Mouse (Mus musculus): ENCODE results near the gene Dgki. TPM values are rescaled to one million over a fixed set of nuclear protein-coding genes. Genes with fewer than 3 reads are reported as not detected.

Dgki gene
- polyA plus RNA-seq, 1 experiment = 0.20 TPM

- H3K36me3 ChIP-seq (ENCODE audit: control insufficient read depth, insufficient read depth, low read length) = no peaks in the 10 kb centered on the region
- TF ChIP-seq POLR2A (IDR thresholded peaks at IDR 0.05; ENCODE audit: low read depth, low read length) (no peak), CTCF (IDR thresholded peaks at IDR 0.05; ENCODE audit: extremely low read depth, insufficient read length, insufficient replicate concordance, low read depth, low read length) (no peak)
These were observed 99.1 kb downstream of the Dgki start for GRCm38 (mm10) chr6:37200840-37201239.

GRCm38 (mm10) chr6:37199502-37199901, 100.5 kb downstream of the Dgki start:
- Histone ChIP-seq H3K27ac (ENCODE audit: insufficient read depth, low read depth, low read length) (no peak overlapping the region), H3K27me3 (ENCODE audit: control insufficient read depth, insufficient read depth, low read length) (no peaks in the 10 kb centered on the region), H3K4me1 (ENCODE audit: control insufficient read depth, insufficient read depth, insufficient read length, low read length) (no peaks in the 10 kb centered on the region), H3K36me3 (ENCODE audit: control insufficient read depth, insufficient read depth, low read length) (no peaks in the 10 kb centered on the region), H3K4me3 (ENCODE audit: low read depth, low read length) (no peak overlapping the region)
- WGBS = 74% methylated on average over 3 of the region's 3 CpGs
- TF ChIP-seq POLR2A (IDR thresholded peaks at IDR 0.05; ENCODE audit: low read depth, low read length) = no peak
- no peak for TF ChIP-seq CTCF (IDR thresholded peaks at IDR 0.05; ENCODE audit: extremely low read depth, insufficient read length, insufficient replicate concordance, low read depth, low read length)

More at GRCm38 (mm10) chr6:37200840-37201239, 99.1 kb downstream of the Dgki start:
- Histone ChIP-seq H3K4me1 (ENCODE audit: control insufficient read depth, insufficient read depth, insufficient read length, low read length) (no peaks in the 10 kb centered on the region), H3K4me3 (ENCODE audit: low read depth, low read length) (no peak overlapping the region), H3K27ac (ENCODE audit: insufficient read depth, low read depth, low read length) (no peak overlapping the region), H3K27me3 (ENCODE audit: control insufficient read depth, insufficient read depth, low read length) (no peaks in the 10 kb centered on the region)
- WGBS = 79% methylated on average over 5 of the region's 5 CpGs

- Histone ChIP-seq H3K27ac (ENCODE audit: insufficient read depth, low read depth, low read length) (no peak overlapping the region), H3K4me3 (ENCODE audit: low read depth, low read length) (no peak overlapping the region), H3K4me1 (ENCODE audit: control insufficient read depth, insufficient read depth, insufficient read length, low read length) (no peaks in the 10 kb centered on the region), H3K36me3 (ENCODE audit: control insufficient read depth, insufficient read depth, low read length) (no peaks in the 10 kb centered on the region), H3K27me3 (ENCODE audit: control insufficient read depth, insufficient read depth, low read length) (no peaks in the 10 kb centered on the region)
- TF ChIP-seq POLR2A (IDR thresholded peaks at IDR 0.05; ENCODE audit: low read depth, low read length) = no peak
- TF ChIP-seq CTCF (IDR thresholded peaks at IDR 0.05; ENCODE audit: extremely low read depth, insufficient read length, insufficient replicate concordance, low read depth, low read length) = no peak
- WGBS = 82% methylated on average over 13 of the region's 13 CpGs
These were observed 102.2 kb downstream of the Dgki start for GRCm38 (mm10) chr6:37197745-37198144.

- Histone ChIP-seq H3K4me3 (ENCODE audit: low read depth, low read length) (no peak overlapping the region), H3K36me3 (ENCODE audit: control insufficient read depth, insufficient read depth, low read length) (no peaks in the 10 kb centered on the region), H3K4me1 (ENCODE audit: control insufficient read depth, insufficient read depth, insufficient read length, low read length) (no peaks in the 10 kb centered on the region), H3K27me3 (ENCODE audit: control insufficient read depth, insufficient read depth, low read length) (no peaks in the 10 kb centered on the region), H3K27ac (ENCODE audit: insufficient read depth, low read depth, low read length) (no peak overlapping the region)
- TF ChIP-seq CTCF (IDR thresholded peaks at IDR 0.05; ENCODE audit: extremely low read depth, insufficient read length, insufficient replicate concordance, low read depth, low read length) (no peak), POLR2A (IDR thresholded peaks at IDR 0.05; ENCODE audit: low read depth, low read length) (no peak)
- 76% methylated on average over 5 of the region's 5 CpGs for WGBS
These were observed 103.1 kb downstream of the Dgki start for GRCm38 (mm10) chr6:37196870-37197269.

GRCm38 (mm10) chr6:37195766-37196165, 104.2 kb downstream of the Dgki start:
- Histone ChIP-seq H3K27me3 (ENCODE audit: control insufficient read depth, insufficient read depth, low read length) (no peaks in the 10 kb centered on the region), H3K4me1 (ENCODE audit: control insufficient read depth, insufficient read depth, insufficient read length, low read length) (no peaks in the 10 kb centered on the region), H3K4me3 (ENCODE audit: low read depth, low read length) (no peak overlapping the region), H3K27ac (ENCODE audit: insufficient read depth, low read depth, low read length) (no peak overlapping the region), H3K36me3 (ENCODE audit: control insufficient read depth, insufficient read depth, low read length) (no peaks in the 10 kb centered on the region)
- TF ChIP-seq POLR2A (IDR thresholded peaks at IDR 0.05; ENCODE audit: low read depth, low read length) (no peak), CTCF (IDR thresholded peaks at IDR 0.05; ENCODE audit: extremely low read depth, insufficient read length, insufficient replicate concordance, low read depth, low read length) (no peak)
- 81% methylated on average over 4 of the region's 4 CpGs for WGBS

GRCm38 (mm10) chr6:37181961-37182360, 118.0 kb downstream of the Dgki start:
- no peak for TF ChIP-seq CTCF (IDR thresholded peaks at IDR 0.05; ENCODE audit: extremely low read depth, insufficient read length, insufficient replicate concordance, low read depth, low read length)
- TF ChIP-seq POLR2A (IDR thresholded peaks at IDR 0.05; ENCODE audit: low read depth, low read length) = no peak
- Histone ChIP-seq H3K36me3 (ENCODE audit: control insufficient read depth, insufficient read depth, low read length) (no peaks in the 10 kb centered on the region), H3K4me1 (ENCODE audit: control insufficient read depth, insufficient read depth, insufficient read length, low read length) (no peaks in the 10 kb centered on the region), H3K27me3 (ENCODE audit: control insufficient read depth, insufficient read depth, low read length) (no peaks in the 10 kb centered on the region), H3K27ac (ENCODE audit: insufficient read depth, low read depth, low read length) (no peak overlapping the region), H3K4me3 (ENCODE audit: low read depth, low read length) (no peak overlapping the region)
- WGBS = 77% methylated on average over 4 of the region's 4 CpGs

GRCm38 (mm10) chr6:37171149-37171832, 128.7 kb downstream of the Dgki start:
- Histone ChIP-seq H3K4me3 (ENCODE audit: low read depth, low read length) (no peak overlapping the region), H3K36me3 (ENCODE audit: control insufficient read depth, insufficient read depth, low read length) (no peaks in the 10 kb centered on the region), H3K4me1 (ENCODE audit: control insufficient read depth, insufficient read depth, insufficient read length, low read length) (no peaks in the 10 kb centered on the region), H3K27ac (ENCODE audit: insufficient read depth, low read depth, low read length) (no peak overlapping the region), H3K27me3 (ENCODE audit: control insufficient read depth, insufficient read depth, low read length) (no peaks in the 10 kb centered on the region)
- no peak for TF ChIP-seq CTCF (IDR thresholded peaks at IDR 0.05; ENCODE audit: extremely low read depth, insufficient read length, insufficient replicate concordance, low read depth, low read length)
- 63% methylated on average over 12 of the region's 12 CpGs for WGBS
